Mouse (Mus musculus) left cerebral cortex, postnatal 10 days (tissue): Measurements from ENCODE around the gene Nudt22. TPM values are rescaled to one million over a fixed set of nuclear protein-coding genes. Genes with fewer than 3 reads are reported as not detected.
"Not testable (repeated sequence)": the region's sequence is repeated elsewhere in the genome, so short reads cannot be mapped to it uniquely, and the experiment has no call there.

Experiments
- DNase-seq, 2 experiments: peaks; one replicate each; pipeline ENCODE4 v3.0.0; 2021 to 2022; ENCODE audit warnings: low spot score in 2 of 2, mixed read lengths in 1 of 2; ENCODE audit errors: extremely low spot score in 1 of 2
- intact Hi-C: fragments of 180-260 bp; cut with DNase I; formaldehyde crosslinking; loops from one replicate; pipeline ENCODE4 v1.15.1; 2025
- total RNA-seq, 2 experiments: library from RNA; stranded (reverse); gene quantifications; 2 replicates each; pipeline ENCODE4 v1.2.3; 2021

The Nudt22 gene
- total RNA-seq, 2 experiments from 2014 or later: 9.2 to 9.5 TPM

GRCm38 (mm10) chr19:6999360-7000063 lies 3.6 kb upstream of the Nudt22 start:
- intact Hi-C loops: no loop called here
- DNase-seq: no peak

GRCm38 (mm10) chr19:6997721-6998290 lies 1.9 kb upstream of the Nudt22 start:
- DNase-seq: peak in 1 of 2 experiments; percentile 19
- intact Hi-C loops: no loop called here

- intact Hi-C loops: no loop called here
- DNase-seq: no peak
Observed at GRCm38 (mm10) chr19:6995255-6995991, 494 bp downstream of the Nudt22 start.

GRCm38 (mm10) chr19:6994489-6994888 lies 1.4 kb downstream of the Nudt22 start:
- no peak for DNase-seq
- intact Hi-C loops: no loop called here

- intact Hi-C loops: no loop called here
- no peak for DNase-seq
Observed at GRCm38 (mm10) chr19:6994002-6994401, 1.9 kb downstream of the Nudt22 start.

GRCm38 (mm10) chr19:6993011-6993770 lies 2.7 kb downstream of the Nudt22 start:
- intact Hi-C loops: no loop called here
- DNase-seq: no peak

- DNase-seq: peak; percentile 94 to 99
- intact Hi-C loops: no loop called here
Observed at GRCm38 (mm10) chr19:6992011-6992858, 3.7 kb downstream of the Nudt22 start, which contains the start of gene Dnajc4. Gene Dnajc4 (minus strand): TSS chr19:6992572.

GRCm38 (mm10) chr19:6991166-6991565 lies 4.8 kb downstream of the Nudt22 start:
- intact Hi-C loops, DNase-seq: not testable (repeated sequence)

GRCm38 (mm10) chr19:6990712-6991111 lies 5.2 kb downstream of the Nudt22 start:
- DNase-seq: peak in 1 of 2 experiments; percentile 14
- intact Hi-C loops: no loop called here

GRCm38 (mm10) chr19:6989251-6989650 lies 6.7 kb downstream of the Nudt22 start:
- peak in 1 of 2 experiments; percentile 23 for DNase-seq
- intact Hi-C loops: no loop called here

- DNase-seq: peak in 1 of 2 experiments; percentile 31
- intact Hi-C loops: no loop called here
Observed at GRCm38 (mm10) chr19:6987904-6988285, 8.0 kb downstream of the Nudt22 start.

GRCm38 (mm10) chr19:6987061-6987903 lies 8.6 kb downstream of the Nudt22 start, which contains the start of gene Vegfb:
Gene Vegfb (minus strand): TSS chr19:6987651.
- intact Hi-C loops: no loop called here
- DNase-seq: peak in 1 of 2 experiments; percentile 82

- intact Hi-C loops: no loop called here
Observed at GRCm38 (mm10) chr19:6985951-6986708, 9.8 kb downstream of the Nudt22 start.

GRCm38 (mm10) chr19:6985300-6985699 lies 10.6 kb downstream of the Nudt22 start:
- intact Hi-C loops: no loop called here
- peak in 1 of 2 experiments; percentile 40 for DNase-seq

More at GRCm38 (mm10) chr19:6985951-6986708, 9.8 kb downstream of the Nudt22 start:
- peak in 1 of 2 experiments; percentile 30 for DNase-seq

- DNase-seq: peak in 1 of 2 experiments; percentile 9
- intact Hi-C loops: no loop called here
Observed at GRCm38 (mm10) chr19:6983621-6984020, 12.3 kb downstream of the Nudt22 start.

- intact Hi-C loops: no loop called here
- DNase-seq: no peak
Observed at GRCm38 (mm10) chr19:6981465-6981864, 14.5 kb downstream of the Nudt22 start.
